Mouse (Mus musculus) liver, postnatal 0 days (tissue): ENCODE data around the gene Eif4h.

Experiments used
- CTCF ChIP-seq: sonication (generic); IDR thresholded peaks from 2 replicates; pipeline ENCODE4 v1.5.1; 2016; ENCODE audit warnings: antibody characterized with exemption, low read depth
- EP300 ChIP-seq: IDR thresholded peaks from 2 replicates; pipeline ENCODE4 v1.6.1; 2016; ENCODE audit warnings: antibody characterized with exemption, low read depth, mild to moderate bottlenecking

- TF ChIP-seq CTCF (no peak), EP300 (no peak)
Observed at GRCm38 (mm10) chr5:134577534-134577933, 61.8 kb downstream of the Eif4h start.
